Mouse (Mus musculus) kidney, postnatal 10 days (tissue): ENCODE results near the gene Hira.
"Not testable (repeated sequence)": the region's sequence is repeated elsewhere in the genome, so short reads cannot be mapped to it uniquely, and the experiment has no call there.

Source experiments
- DNase-seq: peaks from one replicate; pipeline ENCODE4 v3.0.0; 2021; ENCODE audit warnings: mixed read lengths

The Hira gene

DNA sequence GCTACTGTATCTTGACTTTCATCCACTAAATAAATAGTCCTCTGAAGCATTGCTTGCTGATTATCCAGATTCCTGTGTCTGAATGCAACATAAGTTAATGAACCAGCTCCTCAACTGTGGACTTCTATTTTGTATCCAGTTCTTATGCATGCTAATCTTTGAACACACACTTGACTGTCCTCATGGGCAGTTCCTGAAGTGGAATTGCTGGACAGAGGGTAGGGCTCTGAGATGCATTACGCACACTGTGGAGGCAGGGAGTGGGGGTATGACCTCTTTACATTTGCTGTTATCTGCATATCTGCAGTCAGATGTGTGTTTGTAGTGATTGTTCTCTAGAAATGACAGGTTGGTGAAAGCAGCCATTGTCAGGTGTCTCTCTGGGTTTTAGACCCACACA is 51.1 kb downstream of the Hira start:
- DNase-seq, result no peak

DNA sequence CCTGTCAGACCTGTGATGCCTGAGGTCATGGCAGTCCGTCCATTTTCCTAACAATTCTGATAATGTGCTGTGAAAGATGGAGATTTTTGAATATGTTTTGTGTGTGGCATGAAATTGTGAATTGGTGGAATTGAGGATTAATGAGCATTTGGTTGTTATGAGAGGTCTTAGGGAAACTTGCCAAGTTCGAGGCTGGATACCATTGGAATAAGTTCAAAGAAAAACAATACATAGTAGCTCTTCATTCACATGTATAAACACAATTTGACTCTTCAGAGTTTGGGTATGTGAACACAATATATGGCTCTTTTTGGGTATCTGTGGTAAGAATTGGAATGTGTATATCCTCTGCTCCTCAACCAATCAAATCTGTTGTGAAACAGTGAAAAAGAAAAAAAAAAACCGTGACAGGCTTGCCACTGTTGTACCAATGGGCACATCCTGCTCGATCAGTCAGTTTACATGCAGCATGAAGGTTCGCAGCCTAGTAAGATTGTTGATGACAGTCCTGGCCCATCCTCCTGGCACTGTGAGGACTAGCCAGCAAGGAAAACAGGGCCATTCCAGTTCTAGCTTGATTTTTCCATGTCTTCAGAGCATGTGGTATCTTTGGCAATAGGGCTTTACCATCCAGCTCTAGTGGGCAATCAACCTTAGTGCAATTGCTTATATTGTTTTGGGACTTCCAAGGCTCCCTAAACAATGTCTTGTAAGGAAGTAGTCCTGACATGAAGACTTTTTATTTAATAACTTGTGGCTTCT is 61.7 kb downstream of the Hira start:
- no peak for DNase-seq

DNA sequence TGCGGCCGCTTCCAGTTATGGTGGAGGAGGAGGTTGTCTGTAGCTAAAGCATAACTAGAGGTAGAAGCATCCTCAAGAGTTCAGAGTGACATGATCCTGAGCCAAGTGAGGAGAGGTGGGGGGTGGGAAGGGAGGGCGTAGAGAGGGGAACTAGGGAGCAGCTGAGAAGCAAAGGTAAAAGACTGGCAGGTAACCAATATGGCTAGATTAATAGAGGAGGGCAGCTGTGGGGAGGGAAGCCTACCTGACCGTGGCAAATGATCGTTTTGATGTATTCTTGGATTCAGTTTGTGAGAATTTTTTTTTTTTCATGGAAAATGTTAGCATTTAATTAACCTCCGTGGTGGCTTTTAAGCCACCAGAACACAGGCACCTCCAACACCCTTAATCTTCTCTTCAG is 67.1 kb downstream of the Hira start:
- no peak for DNase-seq

DNA sequence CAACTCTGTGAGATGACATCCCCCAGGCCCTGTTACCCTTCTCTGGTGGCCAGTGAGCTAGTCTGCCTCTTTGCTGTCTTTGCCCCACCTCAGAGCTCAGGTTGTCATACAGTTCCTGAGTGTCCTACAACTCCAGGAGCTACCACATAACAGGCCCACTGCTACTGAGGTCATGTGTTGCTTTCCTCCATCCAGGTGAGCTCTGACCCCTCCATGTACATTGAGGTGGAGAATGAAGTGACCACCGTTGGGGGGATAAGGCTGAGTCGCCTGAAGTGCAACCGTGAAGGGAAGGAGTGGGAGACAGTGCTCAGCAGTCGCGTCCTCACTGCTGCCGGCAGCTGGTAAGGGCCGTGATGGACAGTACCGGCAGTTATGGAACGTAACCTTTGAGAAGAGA is 72.1 kb downstream of the Hira start:
- no peak for DNase-seq

GRCm38 (mm10) chr16:18950351-18950750 is 73.5 kb downstream of the Hira start:
- DNase-seq, result no peak

DNA sequence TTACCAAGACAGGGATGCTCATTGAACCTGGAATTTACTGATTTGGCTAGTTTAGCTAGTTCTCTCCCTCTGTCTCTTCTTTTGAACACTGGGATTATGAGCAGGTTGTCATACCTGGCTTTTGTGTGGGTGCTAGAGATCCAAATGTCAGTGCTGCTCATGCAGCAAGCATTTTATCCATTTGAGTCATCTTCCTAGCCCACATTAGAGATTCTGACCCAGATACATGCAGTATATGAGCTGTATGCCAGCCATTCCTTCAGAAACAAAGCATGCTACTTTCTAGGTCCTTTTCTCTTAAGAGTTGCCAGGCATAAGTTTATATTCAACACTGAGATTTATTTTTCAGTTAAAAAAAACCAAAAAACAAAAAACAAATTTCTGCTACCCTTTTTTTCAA is 76.0 kb downstream of the Hira start:
- no peak for DNase-seq

DNA sequence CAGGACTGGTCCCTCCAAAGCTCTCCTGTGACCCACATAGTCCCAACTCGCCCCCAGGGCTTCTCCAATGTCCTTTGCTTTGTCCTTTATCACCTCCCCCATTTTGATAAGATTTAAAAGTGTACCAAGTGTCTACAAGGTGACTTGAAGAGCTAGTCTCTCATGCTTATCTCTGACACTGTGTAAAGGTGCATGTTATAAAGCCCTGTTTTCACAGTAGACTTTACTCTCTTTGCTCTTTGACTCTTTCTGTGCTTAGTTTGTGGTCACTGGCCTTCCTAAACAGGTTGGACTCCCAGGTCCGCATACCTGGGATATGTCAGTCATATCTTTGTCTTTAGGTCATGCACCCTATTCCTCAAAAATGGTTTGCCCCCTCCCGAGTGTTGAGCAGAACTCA is 78.2 kb downstream of the Hira start:
- DNase-seq, result no peak

GRCm38 (mm10) chr16:18963486-18963885 is 86.6 kb downstream of the Hira start:
- DNase-seq, result no peak

DNA sequence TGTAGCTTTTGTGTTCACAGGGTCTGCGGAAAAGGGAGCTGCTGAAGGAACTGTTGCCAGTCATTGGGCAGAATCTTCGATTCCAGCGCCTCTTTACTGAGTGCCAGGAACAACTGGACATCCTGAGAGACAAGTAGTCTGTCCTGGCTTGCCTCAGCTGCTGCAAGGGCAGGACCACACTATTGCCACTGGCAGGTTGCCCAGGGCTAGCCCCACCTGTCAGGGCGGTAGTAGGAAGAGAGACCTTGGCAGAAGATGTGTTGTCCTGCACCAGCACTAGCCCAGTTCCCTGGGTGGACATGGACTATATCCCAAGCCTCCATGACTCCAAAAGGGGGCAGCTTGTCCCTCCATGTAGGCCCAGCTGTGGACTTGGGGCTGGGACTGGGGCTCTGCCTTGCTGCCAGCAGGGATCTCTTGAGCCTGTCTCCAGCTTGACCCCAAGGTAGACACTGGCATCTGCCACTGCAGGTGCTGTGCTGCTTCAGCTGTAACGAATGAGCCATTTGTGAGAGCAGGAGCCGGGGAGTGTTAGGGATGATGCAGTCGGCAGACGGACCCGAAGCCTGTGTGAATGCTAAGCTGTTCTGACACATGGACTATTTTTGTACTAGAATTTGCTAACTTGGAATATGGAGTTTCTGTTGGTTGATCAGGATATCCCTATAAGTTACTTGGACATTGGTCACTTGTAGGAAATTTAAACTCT is 92.7 kb downstream of the Hira start:
- DNase-seq, result no peak

- no peak for DNase-seq
Measured at GRCm38 (mm10) chr16:18970837-18971236, 94.0 kb downstream of the Hira start.

- not testable (repeated sequence) for DNase-seq
Measured at GRCm38 (mm10) chr16:18975665-18976064, 98.8 kb downstream of the Hira start.

- DNase-seq, result no peak
Measured at GRCm38 (mm10) chr16:18976315-18976714, 99.5 kb downstream of the Hira start.

- DNase-seq, result no peak
Measured at GRCm38 (mm10) chr16:18986381-18986780, 109.5 kb downstream of the Hira start.

DNA sequence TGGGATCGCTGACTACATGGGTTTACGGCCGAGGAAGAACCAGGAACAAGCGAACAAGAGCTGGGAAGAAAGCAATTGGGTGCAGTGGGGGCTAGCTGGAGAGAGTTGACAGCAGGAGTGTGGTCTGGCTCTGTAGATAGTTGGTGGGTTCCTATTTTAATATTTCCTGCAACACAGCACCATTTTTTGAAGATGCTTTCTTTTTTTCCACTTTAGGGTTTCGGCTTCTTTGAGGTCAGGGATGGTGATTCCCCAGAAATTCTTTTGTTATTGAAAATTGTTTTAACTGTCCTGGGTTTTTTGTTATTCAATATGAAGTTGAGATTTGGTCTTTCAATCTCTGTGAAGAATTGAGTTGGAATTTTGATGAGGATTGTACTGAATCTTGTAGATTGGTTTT is 110.0 kb downstream of the Hira start:
- no peak for DNase-seq

GRCm38 (mm10) chr16:19002610-19003389 is 126.0 kb downstream of the Hira start:
- peak; percentile 10 for DNase-seq

DNA sequence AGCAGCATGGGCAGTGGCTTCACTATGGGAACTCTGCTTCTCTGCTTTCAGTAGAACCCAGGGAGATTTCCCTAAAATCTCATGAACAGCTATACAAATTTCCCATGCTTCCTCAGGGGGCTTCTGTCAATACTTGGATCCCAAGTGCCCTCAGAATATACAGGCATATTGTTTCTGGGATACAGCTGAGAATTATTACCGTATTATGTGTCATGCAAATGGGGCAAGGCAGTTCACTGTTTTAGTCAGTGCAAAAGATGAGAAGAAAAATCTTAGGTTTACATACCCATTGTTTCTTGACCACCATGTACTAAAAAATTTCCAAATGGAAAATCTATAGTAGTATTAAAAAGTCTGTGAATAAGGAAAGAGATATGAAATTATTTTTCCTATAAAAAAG is 126.9 kb downstream of the Hira start:
- DNase-seq, result no peak

DNA sequence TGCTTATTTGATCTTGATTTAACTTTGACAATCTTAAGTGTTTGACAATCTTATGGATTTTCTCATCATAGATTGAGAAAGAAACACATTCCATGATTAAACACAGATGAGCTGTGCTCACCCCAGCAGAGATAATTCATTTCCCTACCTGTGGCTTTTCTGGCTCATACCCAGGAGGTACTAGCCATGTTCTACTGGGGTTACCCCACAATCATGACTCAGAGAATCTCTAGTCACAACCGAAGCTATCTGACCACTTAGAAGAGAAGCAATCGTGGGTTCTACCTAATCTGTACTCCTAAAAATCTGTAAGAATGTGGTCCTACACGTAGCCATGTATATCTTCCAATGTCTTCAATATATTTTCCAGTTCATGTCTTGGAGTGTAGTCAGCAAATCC is 128.5 kb downstream of the Hira start:
- no peak for DNase-seq

GRCm38 (mm10) chr16:19006715-19007114 is 129.9 kb downstream of the Hira start:
- DNase-seq, result no peak

- DNase-seq, result not testable (repeated sequence)
Measured at GRCm38 (mm10) chr16:19007186-19007591, 130.4 kb downstream of the Hira start.

DNA sequence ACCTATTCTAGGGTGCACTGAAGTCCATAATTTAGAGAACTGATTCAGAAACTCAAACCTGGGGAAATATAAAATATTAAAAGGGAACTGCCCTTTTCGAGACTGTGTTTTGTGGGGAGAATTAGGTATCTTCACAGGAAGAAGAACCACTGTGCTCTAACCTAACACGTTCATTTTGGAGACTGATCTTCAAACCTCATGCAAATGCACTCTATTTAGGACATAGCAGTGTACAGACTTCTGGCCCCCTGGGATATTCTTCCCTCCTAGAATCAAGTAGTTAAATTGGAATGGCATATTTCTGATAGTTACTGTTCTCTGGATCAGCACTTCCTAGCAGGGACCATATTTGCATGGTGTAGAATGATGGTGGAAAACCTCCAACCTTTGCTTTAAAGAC is 133.9 kb downstream of the Hira start:
- DNase-seq, result no peak

DNA sequence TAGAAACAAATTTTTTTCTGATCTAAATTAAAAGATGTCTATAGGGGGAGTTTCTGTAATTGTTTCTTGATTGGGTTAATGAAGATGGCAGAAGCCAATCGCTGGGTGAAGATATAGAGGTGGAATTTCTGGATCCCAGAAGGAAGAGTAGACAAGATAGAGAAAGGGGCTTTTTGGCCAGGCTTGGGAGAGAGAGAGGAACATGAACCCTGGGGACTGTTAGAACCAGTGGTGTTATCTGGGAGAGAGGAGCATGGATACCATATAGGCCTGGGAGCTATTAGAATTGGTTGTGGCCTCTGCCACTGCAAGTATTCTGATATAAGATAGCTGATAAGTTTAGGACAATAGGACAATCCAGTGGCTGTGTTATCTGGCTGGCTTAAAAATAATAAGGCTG is 136.7 kb downstream of the Hira start:
- no peak for DNase-seq

DNA sequence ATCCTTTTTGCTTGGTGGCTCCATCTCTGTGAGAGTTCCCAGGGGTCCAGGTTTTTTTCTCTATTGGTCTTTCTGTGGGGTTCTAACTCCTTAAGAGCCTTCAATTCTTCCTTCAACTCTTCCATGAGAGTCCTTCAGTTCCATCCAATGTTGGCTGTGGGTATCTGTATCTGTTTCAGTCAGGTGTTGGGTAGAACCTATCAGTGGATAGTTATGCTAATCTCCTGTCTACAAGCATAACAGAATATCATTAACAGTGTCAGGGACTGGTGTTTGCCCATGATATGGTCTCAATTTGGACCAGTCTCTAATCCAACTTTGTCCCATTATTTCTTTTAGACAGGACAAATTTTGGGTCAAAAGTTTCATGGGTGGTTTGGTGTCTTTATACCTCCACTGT is 137.8 kb downstream of the Hira start:
- DNase-seq, result no peak
